Mouse (Mus musculus): ENCODE data around the gene Slc25a35.
"Not testable (repeated sequence)": the region's sequence is repeated elsewhere in the genome, so short reads cannot be mapped to it uniquely, and the experiment has no call there.

Slc25a35 gene

DNA sequence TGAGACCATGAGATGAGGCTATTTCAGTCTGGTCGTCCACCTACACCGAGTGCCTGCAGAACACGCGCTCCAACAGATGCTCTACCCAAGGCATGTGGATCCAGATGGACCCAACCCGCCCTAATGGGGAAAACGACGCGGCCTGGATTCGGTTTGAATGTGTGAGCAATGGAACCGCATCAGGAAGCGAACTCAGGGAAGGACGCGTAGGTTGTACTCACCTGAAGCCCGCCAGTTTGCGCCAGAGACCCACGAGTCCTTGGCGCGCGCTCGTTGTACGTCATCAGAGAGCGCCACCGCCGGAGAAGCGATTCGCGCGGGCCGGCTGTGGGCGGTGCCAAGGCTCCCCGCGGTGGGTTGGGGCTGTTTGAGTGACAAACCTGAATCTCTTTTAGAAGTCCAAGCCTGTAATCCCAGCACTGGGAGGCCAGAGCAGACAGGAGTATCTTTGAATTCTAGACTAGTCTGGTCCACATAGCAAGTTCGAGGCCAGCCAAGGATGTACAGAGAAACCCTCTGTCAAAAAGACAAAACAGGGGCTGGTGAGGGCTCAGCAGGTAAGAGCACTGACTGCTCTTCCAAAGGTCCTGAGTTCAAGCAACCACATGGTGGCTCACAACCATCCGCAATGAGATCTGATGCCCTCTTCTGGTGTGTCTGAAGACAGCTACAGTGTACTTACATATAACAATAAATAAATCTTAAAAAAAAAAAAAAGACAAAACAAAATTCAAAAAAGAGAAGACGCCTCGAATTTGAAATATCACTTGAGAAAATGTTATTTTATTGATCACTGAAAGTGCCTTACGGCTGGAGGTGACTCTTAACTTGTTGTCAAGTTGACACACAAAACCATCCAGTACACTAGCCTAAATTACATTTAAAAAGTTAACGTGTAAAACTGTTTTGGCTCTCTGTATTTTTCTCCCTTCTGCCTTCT, 40.5 kb downstream of the Slc25a35 start, which contains the start of gene Pfas:
TSS of gene Pfas (minus strand) at position 279 of the 940 bp plus-strand sequence.
- peak; percentile 97 for DNase-seq

DNA sequence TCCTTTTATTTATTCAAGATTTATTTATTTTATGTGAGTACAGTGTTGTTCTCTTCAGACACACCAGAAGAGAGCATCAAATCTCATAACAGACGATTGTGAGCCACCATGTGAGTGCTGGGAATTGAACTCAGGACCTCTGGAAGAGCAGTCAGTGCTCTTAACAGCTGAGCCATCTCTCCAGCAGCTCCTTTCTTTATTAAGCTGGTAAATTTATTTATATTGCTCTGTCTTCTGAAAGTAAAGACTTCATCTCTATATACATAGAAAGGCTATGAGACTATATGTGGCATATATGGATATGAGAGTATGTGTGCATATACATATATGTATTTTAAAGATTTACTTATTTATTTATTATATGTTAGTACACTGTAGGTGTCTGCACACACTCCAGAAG, 41.6 kb downstream of the Slc25a35 start:
- DNase-seq, result no peak

DNA sequence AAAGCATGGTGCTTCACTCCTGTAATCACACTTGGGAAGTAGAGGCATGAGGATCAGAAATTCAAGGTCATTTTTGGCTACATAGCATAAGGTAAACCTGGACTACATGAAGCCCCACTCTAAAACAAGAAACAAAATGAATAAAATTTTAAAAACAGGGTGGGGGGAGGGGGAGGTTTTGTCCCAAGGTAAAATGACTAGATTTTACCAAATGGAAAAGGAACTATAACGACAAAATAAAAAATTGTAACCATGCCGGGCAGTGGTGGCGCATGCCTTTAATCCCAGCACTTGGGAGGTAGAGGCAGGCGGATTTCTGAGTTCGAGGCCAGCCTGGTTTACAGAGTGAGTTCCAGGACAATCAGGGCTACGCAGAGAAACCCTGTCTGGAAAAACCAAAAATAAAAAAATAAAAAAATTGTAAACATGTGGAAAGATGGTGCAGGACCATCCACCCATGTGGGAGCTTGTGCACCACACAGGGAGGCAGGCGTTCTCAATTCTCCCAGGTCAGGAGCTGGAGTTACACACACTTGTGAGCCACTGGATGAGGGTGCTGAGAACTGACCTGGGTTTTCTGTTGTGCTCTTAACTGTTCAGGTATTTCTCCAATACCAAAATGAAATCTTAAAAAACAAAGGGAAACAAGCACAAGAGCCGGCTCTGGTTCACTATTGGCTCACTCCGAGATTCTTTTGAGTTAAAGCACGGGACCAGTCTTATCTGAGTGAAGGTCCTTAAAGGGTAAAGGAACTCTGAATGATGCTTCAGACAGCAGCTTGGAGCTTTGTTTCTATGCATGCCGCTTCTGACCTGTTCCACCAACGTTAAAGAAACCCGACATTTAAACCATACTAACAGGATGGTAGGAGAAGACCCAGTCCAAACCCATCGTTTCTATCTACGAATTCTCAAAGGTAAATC, 42.7 kb downstream of the Slc25a35 start:
- DNase-seq, result no peak

DNA sequence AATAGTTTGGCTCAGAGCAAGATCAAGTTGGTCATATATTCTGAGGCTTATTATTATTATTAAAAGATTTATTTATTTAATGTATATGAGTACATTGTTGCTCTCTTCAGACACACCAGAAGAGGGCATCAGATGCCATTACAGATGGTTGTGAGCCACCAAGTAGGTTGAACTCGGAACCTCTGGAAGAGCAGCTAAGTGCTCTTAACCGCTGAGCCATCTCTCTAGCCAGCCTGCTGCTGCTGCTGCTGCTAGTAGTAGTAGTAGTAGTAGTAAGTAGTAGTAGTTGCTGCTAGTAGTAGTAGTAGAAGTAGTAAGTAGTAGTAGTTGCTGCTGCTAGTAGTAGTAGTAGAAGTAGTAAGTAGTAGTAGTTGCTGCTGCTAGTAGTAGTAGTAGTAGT, 43.5 kb downstream of the Slc25a35 start:
- DNase-seq, result not testable (repeated sequence)

DNA sequence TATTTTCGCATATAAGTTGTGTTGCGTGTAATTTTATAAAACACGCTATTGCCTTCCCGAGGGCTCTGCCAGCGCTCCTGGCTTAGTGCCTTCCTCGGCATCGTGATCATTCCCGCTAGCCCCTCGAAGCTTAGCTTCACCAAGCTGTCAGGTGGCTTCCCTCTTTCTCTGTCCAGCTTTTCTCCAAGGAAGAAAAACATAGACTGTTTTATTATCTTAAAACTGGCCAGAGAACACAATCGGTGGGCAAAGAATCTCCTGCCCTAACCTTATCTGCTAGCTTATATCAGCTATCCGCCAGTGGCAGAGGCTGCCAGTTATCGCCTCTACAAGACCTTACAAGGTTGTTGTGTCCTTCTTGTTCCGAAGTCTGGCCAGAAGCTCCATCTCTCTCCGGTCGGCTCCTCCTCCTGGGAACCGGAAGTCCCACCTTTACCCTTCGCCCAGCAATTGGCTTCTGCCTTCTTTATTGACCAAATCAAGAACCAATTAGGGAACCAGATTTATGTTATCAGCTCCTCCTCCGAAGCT, 44.2 kb downstream of the Slc25a35 start:
- peak; percentile 96 for DNase-seq

DNA sequence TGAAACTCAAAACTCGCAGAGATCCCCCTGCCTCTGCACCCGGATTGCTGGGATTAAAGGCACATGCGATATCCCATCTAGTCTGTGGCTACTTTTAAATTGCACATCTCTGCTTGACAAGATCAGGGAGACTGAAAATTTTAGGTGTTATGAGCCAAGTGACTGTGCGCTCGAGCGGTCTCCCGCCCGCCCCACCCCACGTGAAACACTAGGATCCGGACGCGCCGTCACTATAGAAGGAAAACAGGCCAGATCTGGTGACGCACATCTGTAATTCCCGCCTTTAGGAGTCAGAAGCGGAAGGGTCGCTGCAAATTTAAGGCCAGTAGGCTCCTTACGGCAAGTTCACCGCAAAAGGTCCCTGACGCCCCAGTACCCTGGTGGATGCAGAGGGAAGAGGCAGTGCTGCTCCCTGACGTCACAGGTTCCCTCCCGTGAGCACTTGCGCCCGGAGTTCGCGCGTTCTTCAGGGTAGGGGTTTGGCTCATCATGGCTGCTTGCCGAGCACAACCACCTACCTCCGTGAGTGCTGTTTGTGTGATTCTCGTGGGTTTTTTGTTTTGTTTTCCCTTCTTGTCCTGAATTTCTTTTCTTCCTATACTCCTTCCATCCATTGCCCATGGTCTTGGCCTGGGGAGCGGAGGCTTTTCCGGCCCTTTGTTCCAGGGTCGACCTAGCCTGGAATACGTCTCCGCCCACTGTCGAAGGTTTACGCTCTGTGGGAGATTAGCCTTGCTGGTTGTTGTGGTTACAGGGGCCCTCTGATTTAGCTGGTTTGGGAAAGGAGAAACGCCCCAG, 47.9 kb downstream of the Slc25a35 start, which contains the start of gene Ctc1:
TSS of gene Ctc1 (plus strand) at position 268 of the 798 bp plus-strand sequence.
- DNase-seq, result peak; percentile 97

DNA sequence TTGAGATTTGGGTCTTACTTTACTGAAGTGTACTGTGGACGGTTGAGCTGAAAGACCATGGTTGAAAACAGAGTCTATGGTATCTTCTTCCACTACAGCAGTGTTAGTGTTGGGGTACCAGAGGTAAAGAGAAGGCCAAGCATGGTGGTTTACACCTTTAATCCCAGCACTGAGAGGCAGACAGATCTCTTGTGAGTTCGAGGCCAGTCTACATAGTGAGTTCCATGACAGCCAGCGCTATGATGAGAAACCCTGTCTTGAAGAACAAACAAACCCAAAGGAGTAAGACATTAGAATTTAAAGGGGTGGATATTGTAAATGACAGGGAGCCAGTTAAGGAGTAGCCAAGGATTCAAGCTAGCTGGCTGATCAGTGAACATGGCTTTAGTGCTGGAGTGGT, 48.8 kb downstream of the Slc25a35 start:
- no peak for DNase-seq

DNA sequence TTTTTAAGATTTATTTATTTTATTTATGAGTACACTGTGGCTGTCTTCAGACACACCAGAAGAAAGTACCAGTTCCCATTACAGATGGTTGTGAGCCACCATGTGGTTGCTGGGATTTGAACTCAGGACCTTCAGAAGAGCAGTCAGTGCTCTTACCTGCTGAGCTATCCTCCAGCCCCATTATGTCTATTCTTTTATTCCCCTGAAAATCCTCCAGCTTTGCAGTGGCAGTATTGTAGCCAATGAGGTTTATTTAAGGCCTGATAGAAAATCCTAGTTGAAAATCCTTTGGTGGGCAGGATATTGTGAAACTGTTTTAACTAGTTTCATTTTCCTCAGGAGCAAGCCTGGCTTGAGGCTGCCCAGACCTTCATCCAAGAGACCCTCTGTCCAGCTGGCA, 52.8 kb downstream of the Slc25a35 start:
- no peak for DNase-seq
